Mouse (Mus musculus): ENCODE data around the gene Actl11. TPM values are rescaled to one million over a fixed set of nuclear protein-coding genes. Genes with fewer than 3 reads are reported as not detected.

Gene Actl11
- polyA plus RNA-seq, 1 experiment from 2014 or later = not detected

DNA sequence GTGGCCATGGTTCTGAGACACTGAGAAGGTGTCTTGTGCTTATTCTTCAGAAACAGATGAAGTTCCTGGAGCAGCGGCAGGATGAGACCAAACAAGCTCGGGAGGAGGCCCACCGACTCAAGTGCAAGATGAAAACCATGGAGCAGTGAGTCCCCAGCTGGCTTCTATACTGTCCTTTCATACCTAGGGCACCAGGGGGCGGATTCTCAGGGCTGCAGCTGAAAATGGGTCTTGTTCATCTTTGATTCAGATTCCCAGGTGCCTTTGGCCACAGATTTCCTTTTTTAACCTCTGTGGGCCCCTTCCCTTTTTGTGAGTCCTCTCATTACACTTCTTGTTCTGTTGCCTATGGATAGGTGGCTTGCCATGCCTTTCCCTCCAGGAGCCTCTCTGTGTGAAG is 32.7 kb downstream of the Actl11 start:
- H3K27ac ChIP-seq (ENCODE audit: low read depth) = no peak overlapping the region
- ATAC-seq (ENCODE audit: insufficient read depth) = no peak
- H3K4me3 ChIP-seq (ENCODE audit: low read depth, low read length) = no peak overlapping the region
- TF ChIP-seq CTCF (IDR thresholded peaks at IDR 0.05; ENCODE audit: low read depth) = peak; percentile 35
- no peak for DNase-seq
- H3K9ac ChIP-seq = no peak overlapping the region
- H3K9me3 ChIP-seq (ENCODE audit: low read depth, low read length) = no peaks in the 10 kb centered on the region
- H3K4me2 ChIP-seq = no peak overlapping the region
- no peaks in the 10 kb centered on the region for H3K27me3 ChIP-seq (ENCODE audit: insufficient read depth, low read length)
- H3K4me1 ChIP-seq (ENCODE audit: insufficient read depth) = no peaks in the 10 kb centered on the region
- 78% methylated on average over 4 of the region's 4 CpGs for WGBS
- H3K36me3 ChIP-seq (ENCODE audit: insufficient read depth) = peaks cover 79% of the 10 kb centered on the region

DNA sequence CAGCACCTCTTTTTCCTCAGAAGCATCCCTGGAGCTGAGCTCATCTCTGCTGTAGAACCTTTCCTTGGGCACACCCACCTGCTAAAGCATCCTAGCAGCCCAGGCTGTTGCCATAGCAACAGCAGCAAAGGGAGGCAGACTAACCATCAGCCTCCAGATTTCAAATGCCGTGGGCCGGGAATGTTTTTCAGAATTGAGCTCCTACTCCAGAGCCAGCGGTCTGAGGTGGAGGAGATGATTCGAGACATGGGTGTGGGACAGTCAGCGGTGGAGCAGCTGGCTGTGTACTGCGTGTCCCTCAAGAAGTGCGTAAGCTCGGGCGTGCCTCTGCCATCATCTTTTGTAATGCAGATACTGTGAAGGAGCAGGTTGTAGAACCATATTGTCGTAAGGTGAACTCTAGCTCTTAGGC is 33.1 kb downstream of the Actl11 start:
- Histone ChIP-seq H3K4me3 (ENCODE audit: low read depth, low read length) (no peak overlapping the region), H3K36me3 (ENCODE audit: insufficient read depth) (peaks cover 83% of the 10 kb centered on the region), H3K9me3 (ENCODE audit: low read depth, low read length) (no peaks in the 10 kb centered on the region), H3K27ac (ENCODE audit: low read depth) (no peak overlapping the region), H3K27me3 (ENCODE audit: insufficient read depth, low read length) (no peaks in the 10 kb centered on the region), H3K9ac (no peak overlapping the region), H3K4me1 (ENCODE audit: insufficient read depth) (no peaks in the 10 kb centered on the region), H3K4me2 (no peak overlapping the region)
- ATAC-seq (ENCODE audit: insufficient read depth) (no peak), DNase-seq (no peak)
- TF ChIP-seq CTCF (IDR thresholded peaks at IDR 0.05; ENCODE audit: low read depth) = no peak
- WGBS = 83% methylated on average over 10 of the region's 10 CpGs

- WGBS = 62% methylated on average over 5 of the region's 5 CpGs
- DNase-seq (peak; percentile 77), ATAC-seq (ENCODE audit: insufficient read depth) (no peak)
- H3K4me1 ChIP-seq (ENCODE audit: insufficient read depth) = no peaks in the 10 kb centered on the region
- H3K9ac ChIP-seq = no peak overlapping the region
- no peaks in the 10 kb centered on the region for H3K27me3 ChIP-seq (ENCODE audit: insufficient read depth, low read length)
- TF ChIP-seq CTCF (IDR thresholded peaks at IDR 0.05; ENCODE audit: low read depth) = peak; percentile 67
- no peak overlapping the region for H3K4me2 ChIP-seq
- H3K4me3 ChIP-seq (ENCODE audit: low read depth, low read length) = no peak overlapping the region
- H3K27ac ChIP-seq (ENCODE audit: low read depth) = no peak overlapping the region
- peaks cover 81% of the 10 kb centered on the region for H3K36me3 ChIP-seq (ENCODE audit: insufficient read depth)
- H3K9me3 ChIP-seq (ENCODE audit: low read depth, low read length) = no peaks in the 10 kb centered on the region
These were observed 33.6 kb downstream of the Actl11 start for GRCm38 (mm10) chr9:107961881-107962280.

DNA sequence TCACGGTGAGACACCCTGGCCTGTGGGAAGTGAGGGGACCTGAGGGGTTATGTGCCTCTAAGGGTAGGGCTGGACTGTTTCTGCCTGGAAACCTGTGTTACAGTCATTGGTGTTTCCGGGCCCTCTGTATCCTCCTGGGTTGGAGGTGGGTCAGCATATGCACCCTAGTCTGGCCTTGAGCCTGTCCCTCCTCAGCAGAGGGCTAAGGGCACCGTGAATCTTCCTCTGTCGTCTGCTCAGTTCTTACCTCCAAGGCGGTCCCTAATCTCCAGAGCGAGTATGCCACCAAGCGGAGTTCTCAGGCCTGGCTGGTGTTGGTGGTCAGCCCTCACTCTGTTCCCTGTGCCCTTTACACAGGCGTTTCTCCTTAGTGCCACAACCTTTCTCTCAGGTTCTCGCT is 34.6 kb downstream of the Actl11 start:
- ATAC-seq (ENCODE audit: insufficient read depth) (no peak), DNase-seq (no peak)
- Histone ChIP-seq H3K9ac (no peak overlapping the region), H3K27ac (ENCODE audit: low read depth) (no peak overlapping the region), H3K36me3 (ENCODE audit: insufficient read depth) (peaks cover 77% of the 10 kb centered on the region), H3K9me3 (ENCODE audit: low read depth, low read length) (no peaks in the 10 kb centered on the region), H3K4me1 (ENCODE audit: insufficient read depth) (no peaks in the 10 kb centered on the region), H3K4me2 (no peak overlapping the region), H3K27me3 (ENCODE audit: insufficient read depth, low read length) (no peaks in the 10 kb centered on the region), H3K4me3 (ENCODE audit: low read depth, low read length) (no peak overlapping the region)
- 89% methylated on average over 9 of the region's 9 CpGs for WGBS
- no peak for TF ChIP-seq CTCF (IDR thresholded peaks at IDR 0.05; ENCODE audit: low read depth)

DNA sequence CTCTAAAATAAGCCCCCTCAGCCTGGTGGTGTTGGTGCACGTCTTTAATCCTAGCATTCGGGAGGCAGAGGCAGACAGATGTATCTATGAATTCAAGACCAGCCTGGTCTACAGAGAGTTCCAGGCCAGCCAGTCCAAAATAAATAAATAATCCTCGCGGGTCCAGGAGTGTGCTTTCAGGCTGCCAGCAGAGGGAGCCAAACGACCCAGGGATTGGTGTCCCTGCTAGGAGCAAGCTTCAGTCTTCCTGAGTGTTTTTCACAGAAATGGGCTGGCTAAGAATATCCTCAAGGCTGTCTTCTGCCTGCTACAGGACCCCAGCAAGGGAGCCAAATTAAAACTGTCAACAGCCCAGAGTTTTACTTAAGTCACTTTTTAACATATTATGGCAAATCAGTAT is 35.4 kb downstream of the Actl11 start:
- peak; percentile 94 for TF ChIP-seq CTCF (IDR thresholded peaks at IDR 0.05; ENCODE audit: low read depth)
- ATAC-seq (ENCODE audit: insufficient read depth) = peak; percentile 84
- Histone ChIP-seq H3K36me3 (ENCODE audit: insufficient read depth) (peaks cover 79% of the 10 kb centered on the region), H3K27ac (ENCODE audit: low read depth) (peak overlapping the region; percentile 24; the same call in 1 of the 2 replicates), H3K9me3 (ENCODE audit: low read depth, low read length) (no peaks in the 10 kb centered on the region), H3K4me1 (ENCODE audit: insufficient read depth) (no peaks in the 10 kb centered on the region), H3K4me3 (ENCODE audit: low read depth, low read length) (no peak overlapping the region), H3K9ac (no peak overlapping the region), H3K27me3 (ENCODE audit: insufficient read depth, low read length) (no peaks in the 10 kb centered on the region), H3K4me2 (no peak overlapping the region)
- peak; percentile 96 for DNase-seq
- 10% methylated on average over 5 of the region's 5 CpGs for WGBS

- H3K4me3 ChIP-seq (ENCODE audit: low read depth, low read length) = no peak overlapping the region
- ATAC-seq (ENCODE audit: insufficient read depth) = no peak
- no peaks in the 10 kb centered on the region for H3K4me1 ChIP-seq (ENCODE audit: insufficient read depth)
- H3K9ac ChIP-seq = no peak overlapping the region
- DNase-seq = no peak
- H3K27me3 ChIP-seq (ENCODE audit: insufficient read depth, low read length) = no peaks in the 10 kb centered on the region
- no peak overlapping the region for H3K4me2 ChIP-seq
- no peaks in the 10 kb centered on the region for H3K9me3 ChIP-seq (ENCODE audit: low read depth, low read length)
- H3K27ac ChIP-seq (ENCODE audit: low read depth) = no peak overlapping the region
- peaks cover 82% of the 10 kb centered on the region for H3K36me3 ChIP-seq (ENCODE audit: insufficient read depth)
- WGBS = 87% methylated on average over 9 of the region's 9 CpGs
- TF ChIP-seq CTCF (IDR thresholded peaks at IDR 0.05; ENCODE audit: low read depth) = no peak
These were observed 36.4 kb downstream of the Actl11 start for GRCm38 (mm10) chr9:107964681-107965080.

GRCm38 (mm10) chr9:107966676-107967075 is 38.4 kb downstream of the Actl11 start:
- DNase-seq (no peak), ATAC-seq (ENCODE audit: insufficient read depth) (no peak)
- Histone ChIP-seq H3K4me3 (ENCODE audit: low read depth, low read length) (no peak overlapping the region), H3K27ac (ENCODE audit: low read depth) (no peak overlapping the region), H3K4me2 (no peak overlapping the region), H3K27me3 (ENCODE audit: insufficient read depth, low read length) (no peaks in the 10 kb centered on the region), H3K4me1 (ENCODE audit: insufficient read depth) (no peaks in the 10 kb centered on the region), H3K9ac (no peak overlapping the region), H3K9me3 (ENCODE audit: low read depth, low read length) (no peaks in the 10 kb centered on the region), H3K36me3 (ENCODE audit: insufficient read depth) (peaks cover 81% of the 10 kb centered on the region)
- WGBS = 74% methylated on average over 10 of the region's 10 CpGs
- TF ChIP-seq CTCF (IDR thresholded peaks at IDR 0.05; ENCODE audit: low read depth) = no peak

- DNase-seq (no peak), ATAC-seq (ENCODE audit: insufficient read depth) (no peak)
- Histone ChIP-seq H3K4me3 (ENCODE audit: low read depth, low read length) (no peak overlapping the region), H3K9ac (no peak overlapping the region), H3K27ac (ENCODE audit: low read depth) (no peak overlapping the region), H3K27me3 (ENCODE audit: insufficient read depth, low read length) (no peaks in the 10 kb centered on the region), H3K4me1 (ENCODE audit: insufficient read depth) (no peaks in the 10 kb centered on the region), H3K36me3 (ENCODE audit: insufficient read depth) (peaks cover 75% of the 10 kb centered on the region), H3K4me2 (no peak overlapping the region), H3K9me3 (ENCODE audit: low read depth, low read length) (no peaks in the 10 kb centered on the region)
- TF ChIP-seq CTCF (IDR thresholded peaks at IDR 0.05; ENCODE audit: low read depth) = no peak
- WGBS = 80% methylated on average over 6 of the region's 6 CpGs
These were observed 39.2 kb downstream of the Actl11 start for GRCm38 (mm10) chr9:107967437-107967836.
